Mouse (Mus musculus) liver, postnatal 0 days (tissue): ENCODE data around the gene Tfap2c.

Experiments used
- CTCF ChIP-seq: sonication (generic); IDR thresholded peaks from 2 replicates; pipeline ENCODE4 v1.5.1; 2016; ENCODE audit warnings: antibody characterized with exemption, low read depth
- EP300 ChIP-seq: IDR thresholded peaks from 2 replicates; pipeline ENCODE4 v1.6.1; 2016; ENCODE audit warnings: antibody characterized with exemption, low read depth, mild to moderate bottlenecking

GRCm38 (mm10) chr2:172549371-172550155, at the start of gene Tfap2c:
- TF ChIP-seq CTCF, result no peak
- no peak for TF ChIP-seq EP300
